ENCODE assay signal across 8 mouse cellular contexts in genomic region chr12:69583270-69583629, GRCm38 (mm10). TPM values are rescaled to one million over a fixed set of nuclear protein-coding genes. Genes with fewer than 3 reads are reported as not detected.
DNase-seq lines count a peak whose midpoint lies in the region; ATAC-seq and TF ChIP-seq lines count a peak whose summit lies in the region.

No protein-coding gene starts in this region.

- H3K4me2 ChIP-seq in liver, embryonic 12.5 days = peak overlapping the region; percentile 89

- H3K9me3 ChIP-seq in liver, embryonic 12.5 days (replicated peaks) = no peaks in the 10 kb centered on the region

- H3K4me3 ChIP-seq in gastrocnemius, adult 2 months = peak overlapping the region; percentile 79
- H3K4me3 ChIP-seq in testis, adult 2 months (ENCODE audit: control insufficient read depth, low read depth, low read length) = peak overlapping the region; percentile 83
- H3K4me3 ChIP-seq in liver, embryonic 12.5 days = peak overlapping the region; percentile 83

- no peak for TF ChIP-seq POLR2A in testis, adult 2 months (IDR thresholded peaks at IDR 0.05; ENCODE audit: control insufficient read depth, low read depth, low read length)

- H3K36me3 ChIP-seq in testis, adult 2 months (ENCODE audit: control insufficient read depth, insufficient read depth, low read length) = no peaks in the 10 kb centered on the region
- peaks cover 47% of the 10 kb centered on the region for H3K36me3 ChIP-seq in liver, embryonic 12.5 days

- peak overlapping the region; percentile 91 for H3K9ac ChIP-seq in liver, embryonic 12.5 days

- WGBS in liver, embryonic 12.5 days (ENCODE audit: insufficient replicate concordance) = 43% methylated on average over 5 of the region's 5 CpGs

- TF ChIP-seq CTCF in gastrocnemius, adult 2 months (IDR thresholded peaks at IDR 0.05) = no peak
- no peak for TF ChIP-seq CTCF in testis, adult 2 months (IDR thresholded peaks at IDR 0.05; ENCODE audit: control insufficient read depth, insufficient read depth, insufficient replicate concordance, low read depth, low read length)

- H3K27ac ChIP-seq in gastrocnemius, adult 2 months = peak overlapping the region; percentile 87
- H3K27ac ChIP-seq in testis, adult 2 months (ENCODE audit: control insufficient read depth, insufficient read depth, low read depth, low read length) = 0 out of 2 replicates have a peak overlapping the region, but pooled peaks have one; percentile 19
- H3K27ac ChIP-seq in liver, embryonic 12.5 days = peak overlapping the region; percentile 85

- DNase-seq in gastrocnemius, adult 2 months = no peak
- no peak for DNase-seq in gastrocnemius, adult 8-10 months (ENCODE audit: low spot score in 2 of 2)
- no peak for DNase-seq in testis, postnatal 14 days (ENCODE audit: low spot score)
- no peak for DNase-seq in frontal cortex, postnatal 25 days (ENCODE audit: low spot score in 2 of 2)
- DNase-seq in layer of hippocampus, postnatal 14 days (ENCODE audit: low spot score in 2 of 2) = no peak
- no peak for DNase-seq in cerebellum, adult 11-12 months

- no peaks in the 10 kb centered on the region for H3K27me3 ChIP-seq in testis, adult 2 months (ENCODE audit: control insufficient read depth, insufficient read depth, low read length)
- no peaks in the 10 kb centered on the region for H3K27me3 ChIP-seq in liver, embryonic 12.5 days (replicated peaks)

- H3K4me1 ChIP-seq in testis, adult 2 months (ENCODE audit: control insufficient read depth, insufficient read depth, low read length) = no peaks in the 10 kb centered on the region
- H3K4me1 ChIP-seq in liver, embryonic 12.5 days = peaks cover 38% of the 10 kb centered on the region

- intact Hi-C loops in gastrocnemius, adult 2 months (cut with DNase I) = loop anchor here (5.0 kb wide), 1 partner anchor 114 kb away; no protein-coding TSS in a partner anchor

- peak; percentile 23; the same call in 1 of the 2 replicates for ATAC-seq in liver, embryonic 12.5 days

RNA-seq across cellular contexts. Expression of gene Vcpkmt, which starts 0.4 kb away (rescaled TPM):
- 1 to 10 TPM; 3.5 to 3.7 TPM for total RNA-seq in gastrocnemius, adult 2 months (2021)
- 1 to 10 TPM; 2.9 to 5.5 (median 4.1) TPM for total RNA-seq in gastrocnemius, adult 8-10 months (2022)
- 4.3 and 4.6 TPM in 2 replicates for polyA plus RNA-seq in testis, adult 2 months (2012; rRNA removed)
- 20.3 and 21.2 TPM in 2 replicates for polyA plus RNA-seq in liver, embryonic 12.5 days (2016; fragmentation: Nextera tagmentation; extraction: Ambion mirVana)
- total RNA-seq in layer of hippocampus, postnatal 14 days (2021) = 10 to 100 TPM; 17.7 to 18.0 TPM

Comparison
In these comparisons a context has a peak if more than half of its experiments do, and no peak if none do; other contexts are left out.
1. H3K27ac ChIP-seq: peak in every context shown above with its lines; median percentile 87 in gastrocnemius, adult 2 months; 85 in liver, embryonic 12.5 days; 19 in testis, adult 2 months.